Mouse (Mus musculus) lung, postnatal 25 days (tissue): ENCODE results near the gene Dock4.

ENCODE experiments used
- DNase-seq: peaks from one replicate; pipeline ENCODE4 v3.0.0; 2022; ENCODE audit warnings: low spot score

Gene Dock4

GRCm38 (mm10) chr12:40884976-40885375 is 439.2 kb downstream of the Dock4 start:
- no peak for DNase-seq

GRCm38 (mm10) chr12:40885377-40885776 is 439.6 kb downstream of the Dock4 start:
- no peak for DNase-seq

- no peak for DNase-seq
Measured at GRCm38 (mm10) chr12:40887496-40887895, 441.7 kb downstream of the Dock4 start.

GRCm38 (mm10) chr12:40888261-40888791 is 442.6 kb downstream of the Dock4 start:
- DNase-seq: peak; percentile 23

GRCm38 (mm10) chr12:40888829-40889228 is 443.1 kb downstream of the Dock4 start:
- DNase-seq: no peak

- DNase-seq: no peak
Measured at GRCm38 (mm10) chr12:40889534-40889933, 443.8 kb downstream of the Dock4 start.

- DNase-seq: no peak
Measured at GRCm38 (mm10) chr12:40891168-40891567, 445.4 kb downstream of the Dock4 start.

- no peak for DNase-seq
Measured at GRCm38 (mm10) chr12:40893741-40894140, 448.0 kb downstream of the Dock4 start.

- DNase-seq: no peak
Measured at GRCm38 (mm10) chr12:40894695-40895094, 448.9 kb downstream of the Dock4 start.
